Mouse (Mus musculus): ENCODE data around the gene Map1b. TPM values are rescaled to one million over a fixed set of nuclear protein-coding genes. Genes with fewer than 3 reads are reported as not detected.
A peak's percentile ranks its signal among the peaks of the same experiment; 100 is the strongest.

Gene Map1b
- polyA plus RNA-seq, 1 experiment from 2014 or later, result 460 TPM

GRCm38 (mm10) chr13:99515736-99516447, 448 bp downstream of the Map1b start:
- peaks cover 3% of the 10 kb centered on the region; the same call in 1 of the 2 replicates for H3K36me3 ChIP-seq (replicated peaks)
- peak; percentile 57 for DNase-seq (ENCODE audit: extremely low spot score, low spot score)
- H3K27me3 ChIP-seq (ENCODE audit: poor library complexity, severe bottlenecking), result no peaks in the 10 kb centered on the region
- H3K4me3 ChIP-seq, result peak overlapping the region; percentile 91
- H3K9me3 ChIP-seq, result no peaks in the 10 kb centered on the region
- H3K27ac ChIP-seq, result peak overlapping the region; percentile 94
- peaks cover 58% of the 10 kb centered on the region for H3K4me1 ChIP-seq
- under 1% methylated on average over 43 of the region's 44 CpGs for WGBS

GRCm38 (mm10) chr13:99514917-99515591, 1.3 kb downstream of the Map1b start:
- H3K4me1 ChIP-seq, result peaks cover 64% of the 10 kb centered on the region
- H3K27me3 ChIP-seq (ENCODE audit: poor library complexity, severe bottlenecking), result no peaks in the 10 kb centered on the region
- H3K4me3 ChIP-seq, result peak overlapping the region; percentile 91
- DNase-seq (ENCODE audit: extremely low spot score, low spot score), result peak; percentile 85
- H3K36me3 ChIP-seq (replicated peaks), result peaks cover 3% of the 10 kb centered on the region; the same call in 1 of the 2 replicates
- under 1% methylated on average over 41 of the region's 48 CpGs for WGBS
- peak overlapping the region; percentile 94 for H3K27ac ChIP-seq
- H3K9me3 ChIP-seq, result no peaks in the 10 kb centered on the region

- peak overlapping the region; percentile 94 for H3K27ac ChIP-seq
- peak; percentile 41 for DNase-seq (ENCODE audit: extremely low spot score, low spot score)
- H3K4me3 ChIP-seq, result peak overlapping the region; percentile 91
- 17% methylated on average over 10 of the region's 10 CpGs for WGBS
- no peaks in the 10 kb centered on the region for H3K9me3 ChIP-seq
- H3K36me3 ChIP-seq (replicated peaks), result peaks cover 6% of the 10 kb centered on the region
- H3K4me1 ChIP-seq, result peaks cover 68% of the 10 kb centered on the region
- no peaks in the 10 kb centered on the region for H3K27me3 ChIP-seq (ENCODE audit: poor library complexity, severe bottlenecking)
Measured at GRCm38 (mm10) chr13:99513990-99514389, 2.4 kb downstream of the Map1b start.

- Histone ChIP-seq H3K9me3 (no peaks in the 10 kb centered on the region), H3K27ac (peak overlapping the region; percentile 94), H3K36me3 (replicated peaks) (peaks cover 14% of the 10 kb centered on the region), H3K4me3 (peak overlapping the region; percentile 91), H3K4me1 (peaks cover 70% of the 10 kb centered on the region), H3K27me3 (ENCODE audit: poor library complexity, severe bottlenecking) (no peaks in the 10 kb centered on the region)
- WGBS, result 5% methylated on average over 7 of the region's 7 CpGs
- DNase-seq (ENCODE audit: extremely low spot score, low spot score), result peak; percentile 71
Measured at GRCm38 (mm10) chr13:99513138-99513537, 3.2 kb downstream of the Map1b start.

- peaks cover 47% of the 10 kb centered on the region for H3K36me3 ChIP-seq (replicated peaks)
- no peak for DNase-seq (ENCODE audit: extremely low spot score, low spot score)
- peaks cover 55% of the 10 kb centered on the region for H3K4me1 ChIP-seq
- no peaks in the 10 kb centered on the region for H3K27me3 ChIP-seq (ENCODE audit: poor library complexity, severe bottlenecking)
- H3K9me3 ChIP-seq, result no peaks in the 10 kb centered on the region
- H3K27ac ChIP-seq, result no peak overlapping the region
- no peak overlapping the region for H3K4me3 ChIP-seq
- WGBS, result 92% methylated on average over 4 of the region's 4 CpGs
Measured at GRCm38 (mm10) chr13:99509896-99510295, 6.4 kb downstream of the Map1b start.

GRCm38 (mm10) chr13:99506580-99506962, 9.8 kb downstream of the Map1b start:
- 90% methylated on average over 2 of the region's 2 CpGs for WGBS
- H3K27me3 ChIP-seq (ENCODE audit: poor library complexity, severe bottlenecking), result no peaks in the 10 kb centered on the region
- no peaks in the 10 kb centered on the region for H3K9me3 ChIP-seq
- no peak overlapping the region for H3K27ac ChIP-seq
- peaks cover 49% of the 10 kb centered on the region for H3K4me1 ChIP-seq
- H3K36me3 ChIP-seq (replicated peaks), result peaks cover 73% of the 10 kb centered on the region
- no peak overlapping the region for H3K4me3 ChIP-seq
- DNase-seq (ENCODE audit: extremely low spot score, low spot score), result no peak

- no peaks in the 10 kb centered on the region for H3K27me3 ChIP-seq (ENCODE audit: poor library complexity, severe bottlenecking)
- no peaks in the 10 kb centered on the region for H3K9me3 ChIP-seq
- DNase-seq (ENCODE audit: extremely low spot score, low spot score), result no peak
- H3K27ac ChIP-seq, result no peak overlapping the region
- H3K4me3 ChIP-seq, result no peak overlapping the region
- H3K36me3 ChIP-seq (replicated peaks), result peaks cover 75% of the 10 kb centered on the region
- 90% methylated on average over 11 of the region's 11 CpGs for WGBS
- H3K4me1 ChIP-seq, result peaks cover 49% of the 10 kb centered on the region
Measured at GRCm38 (mm10) chr13:99505826-99506579, 10.3 kb downstream of the Map1b start.

- H3K36me3 ChIP-seq (replicated peaks), result peaks cover 87% of the 10 kb centered on the region
- H3K4me3 ChIP-seq, result no peak overlapping the region
- peaks cover 57% of the 10 kb centered on the region for H3K4me1 ChIP-seq
- no peak for DNase-seq (ENCODE audit: extremely low spot score, low spot score)
- H3K9me3 ChIP-seq, result no peaks in the 10 kb centered on the region
- no peaks in the 10 kb centered on the region for H3K27me3 ChIP-seq (ENCODE audit: poor library complexity, severe bottlenecking)
- peak overlapping the region; percentile 85; the same call in 1 of the 2 replicates for H3K27ac ChIP-seq
- whole genome bisulfite sequencing, result 95% methylated on average over 14 of the region's 14 CpGs
Measured at GRCm38 (mm10) chr13:99503370-99503979, 12.9 kb downstream of the Map1b start.

GRCm38 (mm10) chr13:99502911-99503310, 13.4 kb downstream of the Map1b start:
- WGBS, result 74% methylated on average over 7 of the region's 7 CpGs
- Histone ChIP-seq H3K4me1 (peaks cover 54% of the 10 kb centered on the region), H3K9me3 (no peaks in the 10 kb centered on the region), H3K27ac (peak overlapping the region; percentile 85), H3K36me3 (replicated peaks) (peaks cover 87% of the 10 kb centered on the region), H3K27me3 (ENCODE audit: poor library complexity, severe bottlenecking) (no peaks in the 10 kb centered on the region), H3K4me3 (no peak overlapping the region)
- no peak for DNase-seq (ENCODE audit: extremely low spot score, low spot score)

- peak overlapping the region; percentile 7; the same call in 1 of the 2 replicates for H3K4me3 ChIP-seq
- DNase-seq (ENCODE audit: extremely low spot score, low spot score), result no peak
Measured at GRCm38 (mm10) chr13:99502126-99502744, 14.1 kb downstream of the Map1b start.

GRCm38 (mm10) chr13:99501393-99501792, 14.9 kb downstream of the Map1b start:
- Histone ChIP-seq H3K4me3 (peak overlapping the region; percentile 7; the same call in 1 of the 2 replicates), H3K27me3 (ENCODE audit: poor library complexity, severe bottlenecking) (no peaks in the 10 kb centered on the region), H3K27ac (peak overlapping the region; percentile 85), H3K4me1 (peaks cover 54% of the 10 kb centered on the region), H3K36me3 (replicated peaks) (peaks cover 87% of the 10 kb centered on the region), H3K9me3 (no peaks in the 10 kb centered on the region)
- DNase-seq (ENCODE audit: extremely low spot score, low spot score), result peak; percentile 63
- WGBS, result 36% methylated on average over 7 of the region's 7 CpGs

More at GRCm38 (mm10) chr13:99502126-99502744, 14.1 kb downstream of the Map1b start:
- H3K36me3 ChIP-seq (replicated peaks), result peaks cover 87% of the 10 kb centered on the region
- WGBS, result 65% methylated on average over 13 of the region's 13 CpGs
- peaks cover 54% of the 10 kb centered on the region for H3K4me1 ChIP-seq
- peak overlapping the region; percentile 85 for H3K27ac ChIP-seq
- H3K27me3 ChIP-seq (ENCODE audit: poor library complexity, severe bottlenecking), result no peaks in the 10 kb centered on the region
- H3K9me3 ChIP-seq, result no peaks in the 10 kb centered on the region

GRCm38 (mm10) chr13:99500609-99501008, 15.7 kb downstream of the Map1b start:
- WGBS, result 73% methylated on average over 3 of the region's 3 CpGs
- Histone ChIP-seq H3K36me3 (replicated peaks) (peaks cover 85% of the 10 kb centered on the region), H3K4me3 (no peak overlapping the region), H3K27me3 (ENCODE audit: poor library complexity, severe bottlenecking) (no peaks in the 10 kb centered on the region), H3K9me3 (no peaks in the 10 kb centered on the region), H3K4me1 (peaks cover 50% of the 10 kb centered on the region), H3K27ac (peak overlapping the region; percentile 85)
- no peak for DNase-seq (ENCODE audit: extremely low spot score, low spot score)

Data from forebrain, embryonic 10.5 days (tissue).